Mouse (Mus musculus) CH12.LX (cell line): ENCODE data around the gene Krtap4-2.

Experiments
- CTCF ChIP-seq, 2 experiments: IDR thresholded peaks in 1 of 2; conservative IDR thresholded peaks in 1 of 2; 2 replicates each; pipeline ENCODE4 v1.5.1; 2011 to 2012; ENCODE audit warnings: low read depth in 2 of 2, low read length in 2 of 2, improper control_type of control experiment in 1 of 2, inconsistent platforms in 1 of 2, mild to moderate bottlenecking in 1 of 2, moderate library complexity in 1 of 2
- TBP ChIP-seq: conservative IDR thresholded peaks from 2 replicates; pipeline ENCODE4 v1.6.1; 2011; ENCODE audit warnings: low read depth, low read length, improper control_type of control experiment

DNA sequence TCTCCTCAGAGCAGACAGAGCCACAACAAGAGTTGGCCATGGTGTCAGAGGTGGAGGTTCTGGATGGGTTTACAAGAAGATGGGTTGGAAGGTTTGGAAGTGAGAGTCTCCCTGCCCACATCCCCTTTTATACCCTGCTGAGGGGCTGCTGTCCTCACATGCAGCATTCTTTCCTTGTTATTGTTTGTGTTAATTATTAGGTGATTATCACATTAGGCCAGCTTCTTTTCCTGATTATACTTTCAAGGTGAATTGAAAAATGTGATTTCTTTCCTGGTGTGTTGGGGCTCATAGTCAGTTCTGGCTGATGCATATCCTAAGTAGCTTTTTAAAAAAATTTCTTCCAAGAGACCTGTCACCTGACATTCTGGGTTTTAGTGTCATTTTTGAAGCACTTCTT is 31.0 kb upstream of the Krtap4-2 start, which contains the start of gene Krtap4-6:
- TF ChIP-seq TBP (no peak), CTCF (conservative IDR thresholded peaks at IDR 0.05 in 1 of 2, IDR thresholded peaks at IDR 0.05 in 1 of 2; ENCODE audit: low read depth in 2 of 2, low read length in 2 of 2) (no peak)
